Comparison of ENCODE assay signal across 8 mouse cellular contexts in genomic region chr5:31179766-31180630, GRCm38 (mm10). TPM values are rescaled to one million over a fixed set of nuclear protein-coding genes. Genes with fewer than 3 reads are reported as not detected.
DNase-seq lines count a peak whose midpoint lies in the region; ATAC-seq lines count a peak whose summit lies in the region.

TSS of gene Gm29609 (minus strand) at chr5:31179911.
TSS of gene Gtf3c2 (minus strand) at chr5:31180144.

- ATAC-seq in inflammation-experienced regulatory T-cells, adult 6 months: peak; percentile 94
- ATAC-seq in megakaryocyte-erythroid progenitor cell, adult 5-6 weeks (replicated peaks; ENCODE audit: low FRiP score, low TSS enrichment, poor library complexity, severe bottlenecking): peak; percentile 89

- peak; percentile 96 to 98 for DNase-seq in adrenal gland, adult (ENCODE audit: inconsistent age in 2 of 2, low spot score in 1 of 2)
- peak; percentile 96 for DNase-seq in embryo, embryonic 10.5 days (ENCODE audit: low spot score)
- DNase-seq in gastrocnemius, postnatal 14 days: peak; percentile 93
- DNase-seq in left cerebral cortex, postnatal 10 days (ENCODE audit: extremely low spot score in 1 of 2, low spot score in 2 of 2): peak; percentile 94 to 97
- peak; percentile 96 for DNase-seq in right cerebral cortex, postnatal 25 days
- DNase-seq in urinary bladder, postnatal 4 days (ENCODE audit: low spot score in 2 of 2): peak; percentile 93 to 94

- intact Hi-C loops in gastrocnemius, postnatal 14 days (cut with DNase I; ENCODE audit: low total_unique reads): no loop called here
- intact Hi-C loops in left cerebral cortex, postnatal 10 days (cut with DNase I): no loop called here

RNA-seq across cellular contexts. Expression of gene Gm29609, which starts in this region (rescaled TPM):
- total RNA-seq in gastrocnemius, postnatal 14 days (2021): under 1 TPM; 0.25 to 0.60 TPM
- polyA plus RNA-seq in inflammation-experienced regulatory T-cells, adult 6 months (2017; shearing (Covaris generic)): 1 to 10 TPM in 1 of 3 experiments, under 1 TPM in 2; 0.19 to 3.2 (median 0.29) TPM
- total RNA-seq in left cerebral cortex, postnatal 10 days (2021): 1 to 10 TPM; 1.6 to 3.9 TPM
- 1.1 and 1.4 TPM in 2 replicates for total RNA-seq in megakaryocyte-erythroid progenitor cell, adult 5-6 weeks (2014; fragmentation: Nextera tagmentation)
- 1.3 TPM in 1 of 2 replicates, not detected in the other for total RNA-seq in megakaryocyte-erythroid progenitor cell, adult 5-6 weeks (2017)

RNA-seq across cellular contexts. Expression of gene Gtf3c2, which starts in this region (rescaled TPM):
- 10 to 100 TPM; 23.2 to 28.6 TPM for total RNA-seq in gastrocnemius, postnatal 14 days (2021)
- polyA plus RNA-seq in inflammation-experienced regulatory T-cells, adult 6 months (2017; shearing (Covaris generic)): 100 to 1,000 TPM in 1 of 3 experiments, 10 to 100 TPM in 2; 61.8 to 103 (median 81.3) TPM
- total RNA-seq in left cerebral cortex, postnatal 10 days (2021): 10 to 100 TPM; 59.8 to 60.6 TPM
- total RNA-seq in megakaryocyte-erythroid progenitor cell, adult 5-6 weeks (2014; fragmentation: Nextera tagmentation): 112 and 159 TPM in 2 replicates
- total RNA-seq in megakaryocyte-erythroid progenitor cell, adult 5-6 weeks (2017): 76.4 and 80.2 TPM in 2 replicates

Comparison
In these comparisons a context has a peak if more than half of its experiments do, and no peak if none do; other contexts are left out.
1. Peak in every context shown above with its lines: DNase-seq and ATAC-seq.